Mouse (Mus musculus) embryonic fibroblast, embryonic 13.5 days (primary cell): Measurements from ENCODE around the gene Znhit1. TPM values are rescaled to one million over a fixed set of nuclear protein-coding genes. Genes with fewer than 3 reads are reported as not detected.
"Not testable (repeated sequence)": the region's sequence is repeated elsewhere in the genome, so short reads cannot be mapped to it uniquely, and the experiment has no call there.

Source experiments
- H3K27ac ChIP-seq: 2 replicates; pipeline ENCODE4 v1.5.1; 2012; ENCODE audit warnings: low read length, control low read depth, inconsistent platforms; ENCODE audit not compliant: insufficient read depth
- H3K4me1 ChIP-seq: 2 replicates; pipeline ENCODE4 v1.6.1; 2011; ENCODE audit warnings: low read length; ENCODE audit not compliant: control insufficient read depth, insufficient read depth
- H3K4me3 ChIP-seq: 2 replicates; pipeline ENCODE4 v1.5.1; 2011; ENCODE audit warnings: mild to moderate bottlenecking, control low read depth, low read length; ENCODE audit not compliant: insufficient read depth
- CTCF ChIP-seq: IDR thresholded peaks from 2 replicates; pipeline ENCODE4 v1.5.1; 2011; ENCODE audit warnings: mild to moderate bottlenecking, control low read depth, low read length, moderate library complexity, borderline replicate concordance; ENCODE audit not compliant: insufficient read depth
- POLR2A ChIP-seq: IDR thresholded peaks from 2 replicates; pipeline ENCODE4 v1.6.1; 2011; ENCODE audit warnings: low read depth, mild to moderate bottlenecking, control low read depth, low read length, moderate library complexity
- polyA plus RNA-seq: library from polyadenylated mRNA; stranded (reverse); fragments of >200 nt; gene quantifications from 2 replicates; pipeline ENCODE4 v1.2.4, GENCODE M21; 2011; ENCODE audit warnings: low read depth; ENCODE audit not compliant: missing spikeins, insufficient read length

The Znhit1 gene
- polyA plus RNA-seq, 1 experiment: 43.5 TPM

- Histone ChIP-seq H3K27ac (no peak overlapping the region), H3K4me1 (no peaks in the 10 kb centered on the region), H3K4me3 (no peak overlapping the region)
- TF ChIP-seq POLR2A: no peak
- TF ChIP-seq CTCF: no peak
These were observed 32.2 kb downstream of the Znhit1 start for GRCm38 (mm10) chr5:136955622-136956021.

DNA sequence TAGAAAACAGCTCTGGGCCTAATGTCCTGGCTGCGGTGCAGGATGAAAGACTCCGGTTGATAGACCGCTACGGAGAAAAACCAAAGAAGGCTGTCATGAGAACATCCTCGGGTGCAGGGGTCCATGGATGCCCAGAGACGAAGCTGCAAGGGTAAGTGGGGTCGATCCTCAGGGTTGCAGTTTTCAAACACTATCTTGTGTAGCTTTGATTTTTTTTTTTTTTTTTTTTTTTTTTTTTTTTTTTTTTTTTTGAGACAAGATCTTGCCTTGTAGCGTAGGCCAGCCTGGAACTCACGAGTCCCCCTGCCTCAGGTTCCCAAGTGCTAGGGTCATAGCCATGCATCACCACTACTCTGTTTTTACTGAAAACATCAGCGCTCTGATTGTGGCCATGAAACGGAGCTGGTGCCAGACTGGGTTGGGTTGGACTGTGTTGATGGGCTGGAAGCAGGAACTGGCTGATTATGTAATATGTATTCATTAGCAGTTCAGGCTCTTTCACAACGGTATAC is 34.3 kb downstream of the Znhit1 start:
- Histone ChIP-seq H3K4me1 (no peaks in the 10 kb centered on the region), H3K27ac (no peak overlapping the region), H3K4me3 (peak overlapping the region; percentile 91)
- TF ChIP-seq POLR2A (no peak), CTCF (no peak)

DNA sequence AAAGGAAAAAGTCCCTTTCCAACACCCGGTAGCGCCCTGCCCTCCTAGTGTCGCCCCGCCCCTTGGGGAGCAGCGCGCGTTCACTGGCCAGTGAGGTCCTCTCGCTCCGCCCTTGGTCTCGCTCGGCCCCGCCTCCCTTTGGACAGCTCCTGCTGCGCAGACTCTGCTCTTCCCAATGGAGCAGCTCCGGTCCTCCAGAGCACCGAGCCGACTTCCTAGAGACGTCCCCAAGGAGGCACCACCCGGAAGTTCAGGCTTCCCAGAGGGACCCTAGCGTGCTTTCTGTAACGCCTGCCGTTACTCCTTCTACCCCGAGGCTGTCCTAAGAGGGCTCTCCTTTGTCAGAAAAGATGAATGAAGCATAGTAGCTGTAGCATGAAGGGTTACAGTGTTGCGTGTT is 34.8 kb downstream of the Znhit1 start, which contains the start of gene Fis1:
Fis1 (plus strand) TSS at position 261 of the 400 bp plus-strand sequence.
- H3K4me3 ChIP-seq: peak within 1 kb of the TSS; percentile 91
- TF ChIP-seq CTCF (no peak), POLR2A (peak; percentile 61)
- H3K4me1 ChIP-seq: no peaks in the 10 kb centered on the region
- no peak within 1 kb of the TSS for H3K27ac ChIP-seq

DNA sequence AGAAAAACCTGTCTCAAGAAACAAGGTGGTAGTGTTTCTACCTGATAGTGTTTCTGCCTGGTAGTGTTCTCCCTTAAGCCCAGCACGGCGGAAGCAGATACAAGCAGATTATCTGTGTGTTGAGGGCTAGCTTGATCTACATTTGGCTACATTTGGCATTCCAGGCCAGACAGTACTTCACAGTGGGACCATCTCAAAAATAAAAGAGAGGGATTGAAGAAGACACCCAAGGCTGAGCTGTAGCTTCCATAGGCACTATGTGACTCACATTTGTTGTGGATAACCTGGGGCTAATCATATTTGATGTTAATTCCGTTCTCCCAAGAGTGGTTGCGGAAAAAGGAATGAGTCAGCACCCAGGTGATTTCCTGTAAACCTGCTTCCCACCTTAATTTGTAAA is 35.7 kb downstream of the Znhit1 start:
- H3K4me3 ChIP-seq: no peak overlapping the region

GRCm38 (mm10) chr5:136950521-136950920 is 37.3 kb downstream of the Znhit1 start:
- TF ChIP-seq CTCF (no peak), POLR2A (no peak)
- Histone ChIP-seq H3K27ac (no peak overlapping the region), H3K4me3 (no peak overlapping the region), H3K4me1 (no peaks in the 10 kb centered on the region)

More for the DNA sequence above, 35.7 kb downstream of the Znhit1 start:
- Histone ChIP-seq H3K4me1 (no peaks in the 10 kb centered on the region), H3K27ac (no peak overlapping the region)
- no peak for TF ChIP-seq CTCF
- TF ChIP-seq POLR2A: no peak

DNA sequence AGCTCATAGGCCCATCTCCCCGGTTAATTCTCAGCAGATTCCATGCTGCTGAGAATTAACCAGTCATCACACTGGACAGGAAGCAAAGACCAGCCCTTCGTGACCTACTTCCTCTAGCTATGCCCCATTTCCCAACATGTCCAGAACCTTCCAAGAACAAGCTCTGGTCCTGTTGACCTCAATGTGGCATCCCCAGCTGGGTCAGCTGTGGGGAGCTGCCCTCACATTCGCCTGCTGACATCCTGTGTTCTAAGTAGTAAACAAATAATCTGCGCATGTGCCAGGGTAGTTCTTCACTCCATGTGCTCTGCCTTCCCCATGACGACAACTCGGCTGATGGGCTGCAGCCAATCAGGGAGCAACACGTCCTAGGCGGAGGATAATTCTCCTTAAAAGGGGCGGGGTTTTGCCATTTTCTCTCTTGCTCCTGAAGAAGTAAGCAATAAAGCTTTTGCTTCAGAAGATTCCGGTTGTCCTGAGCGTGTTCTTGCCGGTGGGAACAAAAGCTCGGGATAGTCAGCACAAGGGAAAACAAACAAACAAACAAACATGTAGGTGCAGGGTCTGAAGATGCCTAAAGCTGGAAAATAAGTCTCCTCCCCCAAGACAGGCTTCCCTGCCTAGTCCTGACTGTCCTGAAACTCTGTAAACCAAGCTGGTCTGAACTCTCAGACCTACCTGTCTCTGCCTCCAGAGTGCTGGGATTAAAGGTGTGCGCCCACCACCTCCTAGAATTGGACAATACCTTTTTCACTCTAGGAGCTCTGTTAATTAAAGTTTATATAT is 38.1 kb downstream of the Znhit1 start:
- not testable (repeated sequence) for H3K27ac ChIP-seq, H3K4me1 ChIP-seq, H3K4me3 ChIP-seq

DNA sequence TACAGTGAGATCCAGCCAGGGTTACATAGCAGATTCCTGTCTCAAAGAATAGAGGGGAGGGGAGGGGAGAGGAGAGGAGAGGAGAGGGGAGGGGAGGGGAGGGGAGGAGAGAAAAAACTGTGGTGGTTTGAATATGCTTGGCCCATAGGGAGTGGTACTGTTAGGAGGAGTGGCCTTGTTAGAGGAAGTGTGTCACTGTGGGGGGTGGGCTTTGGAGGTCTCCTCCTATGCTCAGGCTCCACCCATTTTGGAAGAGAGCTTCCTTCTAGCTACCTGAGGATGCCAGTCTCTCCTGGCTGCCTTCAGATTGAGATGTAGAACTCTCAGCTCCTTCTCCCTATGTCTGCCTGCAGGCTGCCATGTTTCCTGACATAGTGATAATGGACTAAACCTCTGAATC is 39.9 kb downstream of the Znhit1 start:
- H3K4me3 ChIP-seq: no peak overlapping the region
- TF ChIP-seq CTCF (no peak), POLR2A (no peak)
- H3K27ac ChIP-seq: no peak overlapping the region
- H3K4me1 ChIP-seq: no peaks in the 10 kb centered on the region

- TF ChIP-seq CTCF (no peak), POLR2A (no peak)
- H3K4me1 ChIP-seq: no peaks in the 10 kb centered on the region
- H3K27ac ChIP-seq: no peak overlapping the region
- no peak overlapping the region for H3K4me3 ChIP-seq
These were observed 42.7 kb downstream of the Znhit1 start for GRCm38 (mm10) chr5:136945084-136945483.

DNA sequence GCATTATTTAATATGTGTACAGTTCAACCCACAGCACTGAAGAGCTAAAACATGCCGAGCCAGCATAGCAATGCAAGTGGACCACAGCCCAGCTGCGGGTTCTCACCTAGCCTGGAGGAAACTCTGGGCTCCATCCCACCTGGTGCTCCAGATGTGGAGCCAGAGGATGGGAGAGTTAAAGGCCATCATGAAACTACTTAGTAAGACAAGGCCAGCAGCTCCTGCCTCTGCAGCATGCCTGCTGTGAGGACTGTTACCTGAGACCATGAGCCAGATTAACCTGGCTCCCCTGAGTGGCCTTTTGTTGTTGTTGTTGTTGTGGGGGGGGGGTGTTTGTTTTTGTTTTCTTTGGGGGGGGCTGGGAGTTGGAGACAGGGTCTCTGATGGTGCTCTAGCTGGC is 44.4 kb downstream of the Znhit1 start:
- H3K4me1 ChIP-seq: no peaks in the 10 kb centered on the region
- H3K27ac ChIP-seq: no peak overlapping the region
- no peak overlapping the region for H3K4me3 ChIP-seq
- TF ChIP-seq POLR2A (no peak), CTCF (no peak)

DNA sequence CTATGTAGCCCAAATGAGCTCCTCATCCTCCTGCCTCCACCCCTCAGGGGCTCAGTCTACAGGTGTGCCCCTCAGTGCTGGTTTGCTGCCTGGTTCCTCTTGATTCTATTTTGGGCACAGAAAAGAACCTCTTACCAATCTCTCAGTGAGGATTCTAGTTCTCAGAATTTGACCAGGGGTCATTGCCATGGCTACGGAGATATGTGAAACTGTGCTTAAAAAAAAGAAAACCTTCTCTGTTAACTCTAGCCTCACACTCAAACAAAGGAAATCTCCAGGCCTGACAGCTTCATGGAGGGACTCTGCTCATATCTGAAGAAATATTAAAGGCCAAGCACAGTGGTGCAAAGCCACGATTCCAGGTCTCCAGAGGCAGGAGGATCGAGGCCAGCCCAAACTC is 45.0 kb downstream of the Znhit1 start:
- no peak overlapping the region for H3K27ac ChIP-seq
- H3K4me1 ChIP-seq: no peaks in the 10 kb centered on the region
- H3K4me3 ChIP-seq: no peak overlapping the region
- no peak for TF ChIP-seq CTCF
- TF ChIP-seq POLR2A: no peak
